ENCODE assay signal across 8 mouse cellular contexts in the genomic region with DNA sequence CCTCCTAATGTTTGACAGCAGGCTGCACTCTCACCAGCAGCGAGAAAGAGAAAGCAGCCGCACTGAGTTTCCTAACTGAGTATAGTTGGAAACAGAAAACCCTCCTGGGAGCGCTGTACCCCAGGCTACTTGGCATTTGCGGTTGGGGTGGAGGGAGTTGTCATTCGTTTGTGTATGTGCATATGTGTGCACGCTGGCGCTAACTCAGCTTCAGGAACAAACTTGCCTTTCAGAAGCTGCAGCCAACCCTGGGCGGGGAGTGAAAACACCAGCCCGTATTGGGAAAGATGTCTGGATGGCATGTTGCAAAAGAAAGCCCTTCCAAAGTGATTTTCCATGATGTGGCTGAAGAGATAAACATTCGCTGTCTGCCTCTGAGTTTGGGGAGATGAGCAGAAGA. TPM values are rescaled to one million over a fixed set of nuclear protein-coding genes. Genes with fewer than 3 reads are reported as not detected.
DNase-seq lines count a peak whose midpoint lies in the region; ATAC-seq and TF ChIP-seq lines count a peak whose summit lies in the region.

No protein-coding gene starts in this region.

- no peak for TF ChIP-seq EP300 in liver, embryonic 14.5 days (IDR thresholded peaks at IDR 0.05; ENCODE audit: low read depth)

- H3K4me3 ChIP-seq in hindbrain, embryonic 10.5 days: peak overlapping the region; percentile 18; the same call in 1 of the 2 replicates
- no peak overlapping the region for H3K4me3 ChIP-seq in hindbrain, embryonic 11.5 days (ENCODE audit: low read depth, low read length)
- no peak overlapping the region; the same call in 1 of the 2 replicates for H3K4me3 ChIP-seq in hindbrain, embryonic 12.5 days
- H3K4me3 ChIP-seq in liver, embryonic 14.5 days (ENCODE audit: insufficient read depth in 1 of 2, low read depth in 2 of 2, low read length in 2 of 2): peak overlapping the region; percentile 22 to 28; a peak in 3 of 4 replicates

- WGBS in hindbrain, embryonic 10.5 days: 36% methylated on average over 10 of the region's 10 CpGs
- WGBS in hindbrain, embryonic 11.5 days: 31% methylated on average over 10 of the region's 10 CpGs
- WGBS in hindbrain, embryonic 12.5 days: 34% methylated on average over 10 of the region's 10 CpGs
- WGBS in liver, embryonic 14.5 days (ENCODE audit: insufficient replicate concordance): 20% methylated on average over 10 of the region's 10 CpGs

- no peaks in the 10 kb centered on the region for H3K36me3 ChIP-seq in hindbrain, embryonic 10.5 days
- H3K36me3 ChIP-seq in hindbrain, embryonic 11.5 days (ENCODE audit: control insufficient read depth, insufficient read depth, low read length): no peaks in the 10 kb centered on the region
- no peaks in the 10 kb centered on the region for H3K36me3 ChIP-seq in hindbrain, embryonic 12.5 days
- H3K36me3 ChIP-seq in liver, embryonic 14.5 days (replicated peaks; ENCODE audit: control insufficient read depth, insufficient read depth, low read depth): no peaks in the 10 kb centered on the region

- peaks cover 13% of the 10 kb centered on the region for H3K4me1 ChIP-seq in hindbrain, embryonic 10.5 days (replicated peaks)
- no peaks in the 10 kb centered on the region for H3K4me1 ChIP-seq in hindbrain, embryonic 11.5 days (replicated peaks; ENCODE audit: control insufficient read depth, insufficient read depth, low read length)
- peaks cover 8% of the 10 kb centered on the region; the same call in 1 of the 2 replicates for H3K4me1 ChIP-seq in hindbrain, embryonic 12.5 days
- peaks cover 0 to 4% of the 10 kb centered on the region in 2 experiments; a peak in 2 of 4 replicates for H3K4me1 ChIP-seq in liver, embryonic 14.5 days (replicated peaks; ENCODE audit: control insufficient read depth in 2 of 2, insufficient read depth in 2 of 2, low read length in 1 of 2)

- TF ChIP-seq CTCF in liver, embryonic 14.5 days (IDR thresholded peaks at IDR 0.05; ENCODE audit: low read depth): no peak

- ATAC-seq in hindbrain, embryonic 11.5 days (ENCODE audit: low FRiP score): no peak
- no peak for ATAC-seq in hindbrain, embryonic 12.5 days (ENCODE audit: low FRiP score)
- no peak for ATAC-seq in liver, embryonic 14.5 days (ENCODE audit: insufficient read depth)
- no peak for ATAC-seq in activated CD4-positive, CD25-positive, alpha-beta regulatory T cell, adult 4 months

- DNase-seq in hindbrain, embryonic 10.5 days (ENCODE audit: low spot score): no peak
- no peak for DNase-seq in hindbrain, embryonic 11.5 days (ENCODE audit: low spot score)
- peak; percentile 44 to 48 for DNase-seq in adrenal gland, postnatal 36 days
- DNase-seq in liver, embryonic 14.5 days (ENCODE audit: low read depth in 3 of 3, low spot score in 3 of 3): no peak
- DNase-seq in urinary bladder, postnatal 36 days (ENCODE audit: low spot score in 2 of 2): peak; percentile 25 to 64
- DNase-seq in cerebellum, adult 9-10 months: no peak

- peaks cover 4% of the 10 kb centered on the region; the same call in 1 of the 2 replicates for H3K27me3 ChIP-seq in hindbrain, embryonic 10.5 days (ENCODE audit: insufficient read depth, poor library complexity, severe bottlenecking)
- H3K27me3 ChIP-seq in hindbrain, embryonic 11.5 days (ENCODE audit: control insufficient read depth, insufficient read depth, low read length): no peaks in the 10 kb centered on the region
- H3K27me3 ChIP-seq in hindbrain, embryonic 12.5 days: no peaks in the 10 kb centered on the region
- H3K27me3 ChIP-seq in liver, embryonic 14.5 days (ENCODE audit: control insufficient read depth, insufficient read depth, low read length): no peaks in the 10 kb centered on the region

- H3K9ac ChIP-seq in hindbrain, embryonic 11.5 days (ENCODE audit: low read depth, low read length): no peak overlapping the region
- H3K9ac ChIP-seq in hindbrain, embryonic 12.5 days: no peak overlapping the region
- no peak overlapping the region for H3K9ac ChIP-seq in liver, embryonic 14.5 days (replicated peaks)

- no peak overlapping the region; the same call in 1 of the 2 replicates for H3K4me2 ChIP-seq in hindbrain, embryonic 11.5 days (replicated peaks; ENCODE audit: low read depth, low read length)
- H3K4me2 ChIP-seq in hindbrain, embryonic 12.5 days (replicated peaks): peak overlapping the region; percentile 31
- H3K4me2 ChIP-seq in liver, embryonic 14.5 days (ENCODE audit: low read depth): peak overlapping the region; percentile 50

- no peak overlapping the region for H3K27ac ChIP-seq in hindbrain, embryonic 10.5 days
- H3K27ac ChIP-seq in hindbrain, embryonic 11.5 days (ENCODE audit: low read depth, low read length): no peak overlapping the region
- peak overlapping the region; percentile 30; the same call in 1 of the 2 replicates for H3K27ac ChIP-seq in hindbrain, embryonic 12.5 days
- no peak overlapping the region for H3K27ac ChIP-seq in liver, embryonic 14.5 days

- no peaks in the 10 kb centered on the region for H3K9me3 ChIP-seq in hindbrain, embryonic 10.5 days
- H3K9me3 ChIP-seq in hindbrain, embryonic 11.5 days (ENCODE audit: control insufficient read depth, low read length): no peaks in the 10 kb centered on the region
- no peaks in the 10 kb centered on the region for H3K9me3 ChIP-seq in hindbrain, embryonic 12.5 days (replicated peaks)
- H3K9me3 ChIP-seq in liver, embryonic 14.5 days (ENCODE audit: control insufficient read depth, low read length): no peaks in the 10 kb centered on the region

RNA-seq across cellular contexts. Expression of gene Tacc2, which starts 0.3 kb away (rescaled TPM):
- polyA plus RNA-seq in hindbrain, embryonic 10.5 days (2016; fragmentation: Nextera tagmentation; extraction: Ambion mirVana): 44.8 and 50.8 TPM in 2 replicates
- polyA plus RNA-seq in hindbrain, embryonic 11.5 days (2014; fragmentation: Nextera tagmentation; extraction: Ambion mirVana): 45.1 and 46.8 TPM in 2 replicates
- total RNA-seq in adrenal gland, postnatal 36 days (2021): 10 to 100 TPM; 26.6 to 35.5 TPM
- 69.4 and 75.5 TPM in 2 replicates for polyA plus RNA-seq in hindbrain, embryonic 12.5 days (2016; fragmentation: Nextera tagmentation; extraction: Ambion mirVana)
- 1.6 and 2.0 TPM in 2 replicates for polyA plus RNA-seq in liver, embryonic 14.5 days (2012; rRNA removed)
- 2.3 and 2.4 TPM in 2 replicates for polyA plus RNA-seq in liver, embryonic 14.5 days (2014; fragmentation: Nextera tagmentation; extraction: Ambion mirVana)
- polyA plus RNA-seq in activated CD4-positive, CD25-positive, alpha-beta regulatory T cell, adult 4 months (2017; shearing (Covaris generic)): 1 to 10 TPM; 3.5 to 3.8 TPM

RNA-seq across cellular contexts. Expression of gene Nsmce4a, which starts 4.1 kb away (rescaled TPM):
- 183 and 186 TPM in 2 replicates for polyA plus RNA-seq in hindbrain, embryonic 10.5 days (2016; fragmentation: Nextera tagmentation; extraction: Ambion mirVana)
- 197 and 198 TPM in 2 replicates for polyA plus RNA-seq in hindbrain, embryonic 11.5 days (2014; fragmentation: Nextera tagmentation; extraction: Ambion mirVana)
- 10 to 100 TPM; 52.0 to 92.5 TPM for total RNA-seq in adrenal gland, postnatal 36 days (2021)
- 132 and 145 TPM in 2 replicates for polyA plus RNA-seq in hindbrain, embryonic 12.5 days (2016; fragmentation: Nextera tagmentation; extraction: Ambion mirVana)
- 31.8 and 53.2 TPM in 2 replicates for polyA plus RNA-seq in liver, embryonic 14.5 days (2012; rRNA removed)
- polyA plus RNA-seq in liver, embryonic 14.5 days (2014; fragmentation: Nextera tagmentation; extraction: Ambion mirVana): 115 and 132 TPM in 2 replicates
- 10 to 100 TPM; 10.4 to 17.0 TPM for polyA plus RNA-seq in activated CD4-positive, CD25-positive, alpha-beta regulatory T cell, adult 4 months (2017; shearing (Covaris generic))

RNA-seq across cellular contexts. Expression of gene Ate1, which starts 56.8 kb away (rescaled TPM):
- 58.0 and 62.5 TPM in 2 replicates for polyA plus RNA-seq in hindbrain, embryonic 10.5 days (2016; fragmentation: Nextera tagmentation; extraction: Ambion mirVana)
- polyA plus RNA-seq in hindbrain, embryonic 11.5 days (2014; fragmentation: Nextera tagmentation; extraction: Ambion mirVana): 53.0 and 76.1 TPM in 2 replicates
- total RNA-seq in adrenal gland, postnatal 36 days (2021): 10 to 100 TPM; 43.5 to 45.0 TPM
- 59.5 and 71.2 TPM in 2 replicates for polyA plus RNA-seq in hindbrain, embryonic 12.5 days (2016; fragmentation: Nextera tagmentation; extraction: Ambion mirVana)
- polyA plus RNA-seq in liver, embryonic 14.5 days (2012; rRNA removed): 3.9 and 5.0 TPM in 2 replicates
- 20.0 and 23.4 TPM in 2 replicates for polyA plus RNA-seq in liver, embryonic 14.5 days (2014; fragmentation: Nextera tagmentation; extraction: Ambion mirVana)
- 10 to 100 TPM; 28.1 to 35.7 TPM for polyA plus RNA-seq in activated CD4-positive, CD25-positive, alpha-beta regulatory T cell, adult 4 months (2017; shearing (Covaris generic))

Comparison
In these comparisons a context has a peak if more than half of its experiments do, and no peak if none do; other contexts are left out.
1. H3K4me3 ChIP-seq: peak in hindbrain, embryonic 10.5 days (single experiment) and liver, embryonic 14.5 days (2 of 2); none in hindbrain, embryonic 11.5 days (single experiment) and hindbrain, embryonic 12.5 days (single experiment).
2. DNase-seq: peak in adrenal gland, postnatal 36 days (2 of 2) and urinary bladder, postnatal 36 days (2 of 2); none in hindbrain, embryonic 10.5 days (single experiment), hindbrain, embryonic 11.5 days (single experiment), liver, embryonic 14.5 days (0 of 3) and cerebellum, adult 9-10 months (single experiment).